Mouse (Mus musculus) olfactory bulb, adult 2 months (tissue): ENCODE data around the gene Ralgps2.

Experiments used
- CTCF ChIP-seq: fragments of 200-500 bp; IDR thresholded peaks from 2 replicates; pipeline ENCODE4 v1.5.1; 2012; ENCODE audit warnings: low read depth, mild to moderate bottlenecking, low read length, moderate library complexity; ENCODE audit not compliant: insufficient read depth
- POLR2A ChIP-seq: fragments of 200-500 bp; IDR thresholded peaks from 2 replicates; pipeline ENCODE4 v1.6.1; 2012; ENCODE audit warnings: mild to moderate bottlenecking, low read depth, low read length, moderate library complexity; ENCODE audit not compliant: insufficient read depth

GRCm38 (mm10) chr1:156838177-156838576 is 101.2 kb downstream of the Ralgps2 start, which contains the start of gene Angptl1:
- no peak for TF ChIP-seq CTCF
- TF ChIP-seq POLR2A = no peak
